Mouse (Mus musculus): ENCODE measurements around the gene H2-DMb2. TPM values are rescaled to one million over a fixed set of nuclear protein-coding genes. Genes with fewer than 3 reads are reported as not detected.

Gene H2-DMb2
- 0.43 and 0.90 TPM in 2 replicates for polyA plus RNA-seq (2015; fragmentation: Nextera tagmentation; extraction: Ambion mirVana)

DNA sequence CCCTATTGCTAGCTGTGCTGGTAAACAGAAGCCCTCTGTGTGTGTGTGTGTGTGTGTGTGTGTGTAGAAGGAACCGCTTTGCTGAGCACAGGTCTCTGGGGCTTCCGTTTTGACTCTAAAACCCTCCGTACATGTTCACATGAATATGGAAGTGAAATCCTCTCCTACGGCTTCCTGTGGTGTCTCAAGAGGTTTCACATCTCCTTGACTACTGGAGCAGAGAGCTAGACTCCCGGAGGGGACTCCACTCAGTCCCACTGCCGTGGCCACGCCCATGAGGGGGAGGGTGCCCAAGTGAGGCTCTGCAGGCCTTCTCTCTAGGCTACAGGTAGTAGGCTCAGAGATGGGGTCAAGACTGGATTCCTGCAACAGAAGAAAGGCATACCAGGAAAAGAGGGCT, at the start of gene H2-DMb2:
TSS of gene H2-DMb2 (plus strand) at position 275 of the 400 bp plus-strand sequence.
- H3K27ac ChIP-seq (ENCODE audit: low read length) = no peak within 1 kb of the TSS
- no peak within 1 kb of the TSS for H3K4me2 ChIP-seq (ENCODE audit: low read length)
- H3K4me1 ChIP-seq (replicated peaks; ENCODE audit: control insufficient read depth, insufficient read depth, low read length) = peaks cover 9% of the 10 kb centered on the region
- no peak within 1 kb of the TSS for H3K9ac ChIP-seq (replicated peaks; ENCODE audit: low read depth, low read length)
- H3K36me3 ChIP-seq (ENCODE audit: control insufficient read depth, insufficient read depth) = no peaks in the 10 kb centered on the region
- ATAC-seq = no peak; the same call in 1 of the 2 replicates
- H3K4me3 ChIP-seq (replicated peaks; ENCODE audit: low read length) = no peak within 1 kb of the TSS
- H3K9me3 ChIP-seq (ENCODE audit: control insufficient read depth, low read length) = no peaks in the 10 kb centered on the region
- WGBS = 35% methylated on average over 7 of the region's 7 CpGs
- H3K27me3 ChIP-seq (replicated peaks; ENCODE audit: control insufficient read depth, insufficient read depth, low read length) = peaks cover 28% of the 10 kb centered on the region

DNA sequence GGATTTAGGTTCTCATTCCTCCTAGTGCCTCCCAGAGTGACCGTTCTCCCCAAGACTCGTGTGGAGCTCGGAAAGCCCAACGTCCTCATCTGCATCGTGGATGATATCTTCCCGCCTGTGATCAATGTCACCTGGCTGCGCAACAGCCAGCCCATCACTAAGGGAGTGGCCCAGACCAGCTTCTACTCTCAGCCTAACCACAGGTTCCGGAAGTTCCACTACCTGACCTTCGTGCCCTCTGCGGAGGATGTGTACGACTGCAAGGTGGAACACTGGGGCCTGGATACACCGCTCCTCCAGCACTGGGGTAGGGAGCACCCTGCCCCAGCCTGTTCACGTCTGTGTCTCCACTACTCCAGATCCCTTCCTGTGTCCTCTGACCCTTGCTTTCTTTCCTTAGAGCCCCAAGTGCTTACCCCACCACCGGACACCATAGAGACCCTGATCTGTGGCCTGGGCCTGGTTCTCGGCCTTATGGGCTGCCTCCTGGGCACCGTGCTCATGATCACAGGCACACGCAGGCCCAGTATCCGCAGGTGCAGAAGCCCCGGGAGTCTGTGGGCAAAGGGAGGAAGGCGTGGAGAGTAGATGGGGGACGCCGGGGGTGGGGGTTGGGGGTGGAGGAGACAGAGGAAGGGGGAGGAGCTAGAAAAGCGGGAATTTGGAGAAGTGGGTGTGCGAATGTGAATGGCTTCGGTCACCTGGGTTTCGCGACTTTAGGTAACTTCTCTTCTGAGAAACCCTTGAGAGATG, 48.6 kb upstream of the H2-DMb2 start:
- 86% methylated on average over 27 of the region's 27 CpGs for WGBS
- H3K9ac ChIP-seq (replicated peaks; ENCODE audit: low read depth, low read length) = no peak overlapping the region

DNA sequence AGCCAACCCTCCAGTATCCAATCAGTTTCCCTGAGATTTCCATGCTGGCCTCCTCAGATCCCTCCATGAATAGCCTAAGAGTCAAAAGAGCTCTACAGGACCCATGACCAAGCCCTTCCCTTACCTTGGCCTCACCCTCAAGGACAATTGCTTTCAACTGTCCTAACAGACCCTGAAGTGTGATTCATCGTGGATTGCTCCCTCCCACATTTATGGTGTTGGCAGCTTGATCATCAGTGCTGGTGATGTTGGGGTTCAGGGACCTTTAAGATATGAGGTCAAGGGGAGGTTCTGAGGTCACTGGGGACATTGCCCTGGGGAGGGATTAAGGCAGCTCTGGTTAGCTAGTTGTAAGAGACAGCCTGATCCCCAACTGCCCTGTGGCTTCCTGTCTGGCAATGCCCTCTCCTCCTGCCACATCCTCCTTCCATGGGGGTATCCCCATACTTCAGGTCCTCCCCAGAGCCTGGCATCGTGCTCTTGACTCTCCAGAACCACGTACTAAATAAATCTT, 46.6 kb upstream of the H2-DMb2 start:
- Histone ChIP-seq H3K27ac (ENCODE audit: low read length) (no peak overlapping the region), H3K4me1 (replicated peaks; ENCODE audit: control insufficient read depth, insufficient read depth, low read length) (peaks cover 4% of the 10 kb centered on the region; the same call in 1 of the 2 replicates), H3K4me3 (replicated peaks; ENCODE audit: low read length) (no peak overlapping the region), H3K9me3 (ENCODE audit: control insufficient read depth, low read length) (no peaks in the 10 kb centered on the region), H3K4me2 (ENCODE audit: low read length) (no peak overlapping the region), H3K9ac (replicated peaks; ENCODE audit: low read depth, low read length) (no peak overlapping the region), H3K27me3 (replicated peaks; ENCODE audit: control insufficient read depth, insufficient read depth, low read length) (no peaks in the 10 kb centered on the region), H3K36me3 (ENCODE audit: control insufficient read depth, insufficient read depth) (no peaks in the 10 kb centered on the region)
- 74% methylated on average over 3 of the region's 3 CpGs for WGBS
- ATAC-seq = no peak

More for the DNA sequence above, 48.6 kb upstream of the H2-DMb2 start:
- Histone ChIP-seq H3K27ac (ENCODE audit: low read length) (no peak overlapping the region), H3K4me3 (replicated peaks; ENCODE audit: low read length) (no peak overlapping the region), H3K4me2 (ENCODE audit: low read length) (no peak overlapping the region), H3K27me3 (replicated peaks; ENCODE audit: control insufficient read depth, insufficient read depth, low read length) (no peaks in the 10 kb centered on the region), H3K36me3 (ENCODE audit: control insufficient read depth, insufficient read depth) (no peaks in the 10 kb centered on the region), H3K4me1 (replicated peaks; ENCODE audit: control insufficient read depth, insufficient read depth, low read length) (0 out of 2 replicates have a peak, but pooled peaks cover under 1% of the 10 kb centered on the region), H3K9me3 (ENCODE audit: control insufficient read depth, low read length) (no peaks in the 10 kb centered on the region)
- ATAC-seq = no peak

DNA sequence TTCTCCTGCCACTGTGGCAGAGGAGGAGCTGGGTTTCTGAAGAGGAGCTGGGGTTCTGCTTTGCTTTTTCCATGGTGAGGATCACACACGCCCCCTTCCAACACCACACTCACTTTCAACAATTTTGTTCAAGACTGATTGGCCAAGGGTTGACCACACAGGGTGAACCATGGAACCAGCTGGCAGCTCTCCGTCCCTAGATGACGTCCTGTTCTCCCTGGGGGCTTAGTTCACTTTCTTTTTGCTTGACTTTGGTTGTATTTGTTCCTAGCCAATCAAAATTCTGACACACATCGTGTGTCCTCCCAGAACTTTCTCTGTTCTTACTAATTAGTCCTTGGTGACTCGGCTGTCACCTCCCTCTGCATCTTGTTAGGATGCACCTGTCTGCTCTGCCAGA, 45.8 kb upstream of the H2-DMb2 start:
- H3K9ac ChIP-seq (replicated peaks; ENCODE audit: low read depth, low read length) = no peak overlapping the region
- no peak overlapping the region for H3K4me2 ChIP-seq (ENCODE audit: low read length)
- no peak for ATAC-seq
- peaks cover 7% of the 10 kb centered on the region; the same call in 1 of the 2 replicates for H3K4me1 ChIP-seq (replicated peaks; ENCODE audit: control insufficient read depth, insufficient read depth, low read length)
- H3K4me3 ChIP-seq (replicated peaks; ENCODE audit: low read length) = no peak overlapping the region
- 59% methylated on average over 5 of the region's 5 CpGs for whole genome bisulfite sequencing
- no peaks in the 10 kb centered on the region for H3K27me3 ChIP-seq (replicated peaks; ENCODE audit: control insufficient read depth, insufficient read depth, low read length)
- H3K9me3 ChIP-seq (ENCODE audit: control insufficient read depth, low read length) = no peaks in the 10 kb centered on the region
- H3K27ac ChIP-seq (ENCODE audit: low read length) = no peak overlapping the region
- no peaks in the 10 kb centered on the region for H3K36me3 ChIP-seq (ENCODE audit: control insufficient read depth, insufficient read depth)

DNA sequence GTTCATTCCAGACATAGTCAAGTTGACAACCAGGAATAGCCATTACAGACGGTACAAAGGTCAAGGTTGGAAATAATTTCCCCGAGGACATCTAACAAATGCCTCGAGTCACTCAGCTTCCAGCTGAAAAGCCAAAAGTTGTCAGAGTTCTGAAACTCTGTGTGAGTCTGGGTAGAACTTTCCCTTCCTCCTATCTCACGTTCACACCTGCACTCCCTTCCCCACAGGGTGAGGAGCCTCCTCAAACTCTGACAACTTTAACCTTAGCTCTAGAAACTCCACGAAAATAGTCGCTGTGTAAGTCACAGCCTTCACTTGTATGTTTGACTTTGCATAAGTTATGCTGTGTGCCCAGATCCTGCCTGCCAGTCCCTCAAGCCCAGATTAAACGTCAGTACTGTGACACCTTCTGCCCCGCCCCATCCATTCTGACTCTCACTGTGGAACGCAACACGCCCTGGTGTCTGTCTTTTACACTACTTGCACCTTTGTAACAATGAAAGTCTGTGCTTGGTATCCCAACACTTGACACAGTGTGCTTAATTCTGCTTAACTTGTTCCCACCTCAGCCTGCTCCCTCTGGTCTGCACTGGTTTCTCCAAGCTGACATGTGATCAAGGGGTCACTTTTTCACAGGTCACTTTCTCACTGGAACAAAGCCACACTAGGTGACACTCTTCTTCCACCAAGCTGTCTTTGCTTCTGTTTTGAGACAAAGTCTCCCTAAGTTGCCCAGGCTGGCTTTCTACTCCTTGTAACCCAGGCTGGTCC, 44.2 kb upstream of the H2-DMb2 start:
- Histone ChIP-seq H3K27me3 (replicated peaks; ENCODE audit: control insufficient read depth, insufficient read depth, low read length) (no peaks in the 10 kb centered on the region), H3K27ac (ENCODE audit: low read length) (no peak overlapping the region), H3K9ac (replicated peaks; ENCODE audit: low read depth, low read length) (no peak overlapping the region), H3K9me3 (ENCODE audit: control insufficient read depth, low read length) (no peaks in the 10 kb centered on the region), H3K4me3 (replicated peaks; ENCODE audit: low read length) (no peak overlapping the region), H3K36me3 (ENCODE audit: control insufficient read depth, insufficient read depth) (no peaks in the 10 kb centered on the region), H3K4me2 (ENCODE audit: low read length) (no peak overlapping the region), H3K4me1 (replicated peaks; ENCODE audit: control insufficient read depth, insufficient read depth, low read length) (peaks cover 7% of the 10 kb centered on the region; the same call in 1 of the 2 replicates)
- ATAC-seq = no peak
- 66% methylated on average over 10 of the region's 10 CpGs for WGBS

DNA sequence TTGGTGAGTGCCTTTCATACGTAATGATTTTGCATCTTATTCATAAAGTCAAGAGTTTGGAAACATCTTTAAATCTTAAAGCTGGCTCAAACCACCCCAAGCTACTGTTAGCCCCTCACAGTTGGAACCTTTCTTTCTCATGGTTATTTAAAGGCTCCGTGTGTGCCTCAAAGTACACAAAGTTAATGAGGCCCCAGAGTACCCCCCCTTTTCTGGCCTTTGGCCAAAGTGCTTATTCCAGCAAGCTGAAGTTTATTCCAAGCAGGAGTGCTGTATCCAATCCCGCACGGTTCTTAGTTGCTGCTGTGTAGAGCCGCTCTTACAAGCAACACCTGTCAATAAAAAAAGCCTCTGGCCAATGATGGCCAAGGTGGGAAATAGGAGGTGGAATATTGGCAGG, 43.6 kb upstream of the H2-DMb2 start:
- Histone ChIP-seq H3K27me3 (replicated peaks; ENCODE audit: control insufficient read depth, insufficient read depth, low read length) (no peaks in the 10 kb centered on the region), H3K27ac (ENCODE audit: low read length) (no peak overlapping the region), H3K9me3 (ENCODE audit: control insufficient read depth, low read length) (no peaks in the 10 kb centered on the region), H3K36me3 (ENCODE audit: control insufficient read depth, insufficient read depth) (no peaks in the 10 kb centered on the region), H3K4me3 (replicated peaks; ENCODE audit: low read length) (no peak overlapping the region), H3K4me2 (ENCODE audit: low read length) (no peak overlapping the region), H3K9ac (replicated peaks; ENCODE audit: low read depth, low read length) (no peak overlapping the region), H3K4me1 (replicated peaks; ENCODE audit: control insufficient read depth, insufficient read depth, low read length) (peaks cover 7% of the 10 kb centered on the region; the same call in 1 of the 2 replicates)
- no peak for ATAC-seq
- WGBS = 16% methylated on average over 5 of the region's 5 CpGs

DNA sequence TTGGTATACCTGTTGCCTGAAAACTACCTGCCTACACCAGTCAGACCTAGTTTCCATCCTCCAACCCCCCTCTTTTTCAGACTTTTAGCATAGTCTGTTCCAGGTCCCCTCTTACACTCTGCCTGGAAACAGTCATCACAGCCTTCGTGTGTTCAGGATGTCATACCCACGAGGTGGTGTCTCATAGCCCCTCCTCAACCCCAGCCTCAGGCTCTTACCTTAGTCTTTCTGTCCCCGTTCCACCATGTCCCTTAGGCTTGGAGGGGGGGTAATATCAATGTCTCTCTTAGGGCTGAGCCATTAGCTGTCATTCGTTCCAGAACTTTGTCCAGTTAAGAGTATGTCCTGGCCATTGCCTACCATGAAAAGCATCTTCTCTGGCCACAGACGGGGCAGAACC, 41.9 kb upstream of the H2-DMb2 start:
- Histone ChIP-seq H3K4me2 (ENCODE audit: low read length) (no peak overlapping the region), H3K27me3 (replicated peaks; ENCODE audit: control insufficient read depth, insufficient read depth, low read length) (no peaks in the 10 kb centered on the region), H3K4me3 (replicated peaks; ENCODE audit: low read length) (no peak overlapping the region), H3K9me3 (ENCODE audit: control insufficient read depth, low read length) (no peaks in the 10 kb centered on the region), H3K4me1 (replicated peaks; ENCODE audit: control insufficient read depth, insufficient read depth, low read length) (peaks cover 7% of the 10 kb centered on the region; the same call in 1 of the 2 replicates), H3K36me3 (ENCODE audit: control insufficient read depth, insufficient read depth) (no peaks in the 10 kb centered on the region), H3K27ac (ENCODE audit: low read length) (no peak overlapping the region), H3K9ac (replicated peaks; ENCODE audit: low read depth, low read length) (no peak overlapping the region)
- WGBS = 35% methylated on average over 5 of the region's 5 CpGs
- 0 out of 2 replicates have a peak, but pooled peaks have one; percentile 12 for ATAC-seq

DNA sequence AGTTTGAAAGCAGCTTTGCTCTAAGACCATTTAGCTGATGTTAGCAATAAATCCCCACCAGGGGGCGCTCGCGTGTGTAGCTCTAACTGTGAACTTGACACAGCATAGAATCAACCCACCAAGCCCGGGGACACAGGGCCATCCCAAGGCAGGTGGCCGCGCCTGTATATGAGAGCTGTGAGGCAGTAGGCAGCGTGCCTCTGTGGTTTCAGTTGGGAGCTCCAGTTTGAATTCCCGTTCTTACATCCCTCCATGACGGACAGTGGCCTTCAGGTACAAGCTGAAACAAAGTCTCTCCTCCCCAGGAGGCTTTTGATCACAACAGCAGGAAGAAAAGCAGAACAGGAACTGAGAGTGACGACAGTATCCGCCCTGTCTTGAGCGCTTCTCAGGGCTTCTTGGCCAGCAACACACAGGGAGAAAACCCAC, 41.5 kb upstream of the H2-DMb2 start:
- Histone ChIP-seq H3K9ac (replicated peaks; ENCODE audit: low read depth, low read length) (no peak overlapping the region), H3K9me3 (ENCODE audit: control insufficient read depth, low read length) (no peaks in the 10 kb centered on the region), H3K36me3 (ENCODE audit: control insufficient read depth, insufficient read depth) (no peaks in the 10 kb centered on the region), H3K4me2 (ENCODE audit: low read length) (0 out of 2 replicates have a peak overlapping the region, but pooled peaks have one; percentile 28), H3K27ac (ENCODE audit: low read length) (no peak overlapping the region), H3K4me1 (replicated peaks; ENCODE audit: control insufficient read depth, insufficient read depth, low read length) (peaks cover 7% of the 10 kb centered on the region; the same call in 1 of the 2 replicates), H3K4me3 (replicated peaks; ENCODE audit: low read length) (no peak overlapping the region), H3K27me3 (replicated peaks; ENCODE audit: control insufficient read depth, insufficient read depth, low read length) (no peaks in the 10 kb centered on the region)
- peak; percentile 81 for ATAC-seq
- 7% methylated on average over 12 of the region's 12 CpGs for WGBS

DNA sequence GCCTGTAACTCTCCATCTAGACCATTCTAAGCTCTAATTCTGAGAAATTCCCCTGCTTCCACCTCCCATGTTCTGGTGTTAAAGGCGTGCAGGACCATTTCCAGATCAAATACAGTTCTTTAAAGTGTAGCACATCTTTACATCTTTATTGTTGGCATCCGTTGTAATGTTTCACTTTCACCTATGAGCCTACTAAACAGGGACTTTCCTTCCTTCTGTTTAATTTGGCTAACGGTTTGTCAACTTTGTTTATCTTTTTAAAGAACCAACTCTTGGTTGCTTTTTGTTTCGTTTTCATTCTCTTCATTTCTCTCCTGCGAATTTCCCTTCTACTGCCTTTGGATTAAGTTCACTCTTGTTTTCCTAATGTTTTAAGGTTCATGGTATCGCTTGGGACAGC, 40.3 kb upstream of the H2-DMb2 start:
- peaks cover 7% of the 10 kb centered on the region; the same call in 1 of the 2 replicates for H3K4me1 ChIP-seq (replicated peaks; ENCODE audit: control insufficient read depth, insufficient read depth, low read length)
- no peaks in the 10 kb centered on the region for H3K36me3 ChIP-seq (ENCODE audit: control insufficient read depth, insufficient read depth)
- no peak overlapping the region for H3K27ac ChIP-seq (ENCODE audit: low read length)
- no peaks in the 10 kb centered on the region for H3K9me3 ChIP-seq (ENCODE audit: control insufficient read depth, low read length)
- ATAC-seq = no peak
- H3K4me3 ChIP-seq (replicated peaks; ENCODE audit: low read length) = no peak overlapping the region
- WGBS = 80% methylated on average over 6 of the region's 6 CpGs
- no peak overlapping the region for H3K9ac ChIP-seq (replicated peaks; ENCODE audit: low read depth, low read length)
- no peak overlapping the region for H3K4me2 ChIP-seq (ENCODE audit: low read length)
- no peaks in the 10 kb centered on the region for H3K27me3 ChIP-seq (replicated peaks; ENCODE audit: control insufficient read depth, insufficient read depth, low read length)

Measured in forebrain, embryonic 16.5 days (tissue).